Mouse (Mus musculus) ES-E14 (cell line): ENCODE measurements around the gene Calm1. TPM values are rescaled to one million over a fixed set of nuclear protein-coding genes. Genes with fewer than 3 reads are reported as not detected.

ENCODE experiments used
- DNase-seq: peaks from one replicate; pipeline ENCODE4 v3.0.0-alpha.2; 2013; ENCODE audit warnings: low read depth, low spot score
- H3K27ac ChIP-seq: 2 replicates; pipeline ENCODE4 v1.5.1; 2012; ENCODE audit warnings: low read depth, mild to moderate bottlenecking, low read length, moderate library complexity, mixed read lengths; ENCODE audit not compliant: poor library complexity, insufficient read depth, severe bottlenecking
- H3K36me3 ChIP-seq: 2 replicates; pipeline ENCODE4 v1.6.1; 2012; ENCODE audit warnings: mild to moderate bottlenecking, low read length, moderate library complexity, mixed read lengths; ENCODE audit not compliant: control insufficient read depth, poor library complexity, insufficient read depth, severe bottlenecking
- H3K4me1 ChIP-seq, 2 experiments: fragments of 150-350 bp in 1 of 2; sonication (generic) in 1 of 2; 2 replicates each; pipeline ENCODE4 v1.6.1; 2012; ENCODE audit warnings: low read length in 2 of 2, mild to moderate bottlenecking in 1 of 2, mixed read lengths in 1 of 2; ENCODE audit not compliant: control insufficient read depth in 2 of 2, insufficient read depth in 2 of 2, poor library complexity in 1 of 2
- H3K4me3 ChIP-seq, 2 experiments: fragments of 150-350 bp in 1 of 2; sonication (generic) in 1 of 2; 2 replicates each; pipeline ENCODE4 v1.5.1; 2012; ENCODE audit warnings: low read length in 2 of 2, low read depth in 1 of 2, mild to moderate bottlenecking in 1 of 2, mixed read lengths in 1 of 2; ENCODE audit not compliant: insufficient read depth in 1 of 2, poor library complexity in 1 of 2, severe bottlenecking in 1 of 2
- H3K9ac ChIP-seq: 2 replicates; pipeline ENCODE4 v1.6.1; 2012; ENCODE audit warnings: low read depth, mild to moderate bottlenecking, low read length, mixed read lengths; ENCODE audit not compliant: poor library complexity, insufficient read depth, severe bottlenecking
- H3K9me3 ChIP-seq: fragments of 150-350 bp; sonication (generic); 2 replicates; pipeline ENCODE4 v1.6.1; 2012; ENCODE audit warnings: low read depth, mild to moderate bottlenecking, low read length; ENCODE audit not compliant: control insufficient read depth, insufficient read depth
- CHD2 ChIP-seq: IDR thresholded peaks from 2 replicates; pipeline ENCODE4 v1.6.1; 2014; ENCODE audit warnings: mild to moderate bottlenecking, low read depth, low read length, inconsistent platforms
- HCFC1 ChIP-seq: IDR thresholded peaks from 2 replicates; pipeline ENCODE4 v1.6.1; 2012; ENCODE audit warnings: low read length, inconsistent platforms, borderline replicate concordance; ENCODE audit not compliant: insufficient read depth
- MAFK ChIP-seq: IDR thresholded peaks from 2 replicates; pipeline ENCODE4 v1.6.1; 2014; ENCODE audit warnings: mild to moderate bottlenecking, low read depth, low read length, inconsistent platforms; ENCODE audit not compliant: insufficient read depth
- ZC3H11A ChIP-seq: IDR thresholded peaks from 2 replicates; pipeline ENCODE4 v1.6.1; 2012; ENCODE audit warnings: low read depth, mild to moderate bottlenecking, inconsistent platforms, low read length, borderline replicate concordance
- ZNF384 ChIP-seq: IDR thresholded peaks from 2 replicates; pipeline ENCODE4 v1.6.1; 2012; ENCODE audit warnings: low read depth, low read length, inconsistent platforms
- in situ Hi-C, 2 experiments: fragments of 600-800 bp; cut with MboI; formaldehyde crosslinking; loops; one replicate each; pipeline ENCODE4 v1.15.1; 2025; ENCODE audit warnings: low sequenced_read_pairs in 2 of 2, inconsistent platforms in 1 of 2; ENCODE audit not compliant: unreplicated experiment in 2 of 2
- total RNA-seq: library from RNA; depleted of rRNA; stranded (reverse); fragments of 300-350 nt; gene quantifications from 2 replicates; pipeline ENCODE4 v1.2.3, GENCODE M21; 2012

The Calm1 gene
- total RNA-seq, 1 experiment = 537 TPM

DNA sequence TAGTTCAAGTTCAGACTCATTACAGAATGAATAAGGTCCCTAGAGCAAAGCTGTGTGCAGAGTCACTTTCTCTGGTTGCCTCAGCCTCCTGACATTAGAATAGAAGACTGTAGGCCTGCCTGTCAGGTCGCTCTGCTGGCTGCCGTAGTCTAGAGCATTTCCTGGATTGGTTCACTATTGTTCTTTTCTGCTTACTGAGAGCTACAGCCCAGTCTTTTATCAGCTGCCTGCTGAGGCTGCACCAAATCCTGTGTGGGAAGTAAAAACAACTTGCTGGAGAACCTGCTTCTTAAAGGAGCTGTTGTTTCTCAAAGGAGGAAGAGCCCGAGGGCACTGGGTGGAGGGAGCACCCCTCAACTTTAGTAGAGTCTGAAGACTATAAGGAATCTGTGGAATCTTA lies 4.5 kb downstream of the Calm1 start:
- Histone ChIP-seq H3K36me3 (peaks cover 40% of the 10 kb centered on the region), H3K9ac (no peak overlapping the region), H3K4me3 (no peak overlapping the region), H3K9me3 (no peaks in the 10 kb centered on the region), H3K27ac (no peak overlapping the region), H3K4me1 (peaks cover 0 to 6% of the 10 kb centered on the region in 2 experiments; a peak in 3 of 4 replicates)
- in situ Hi-C loops = no loop called here
- TF ChIP-seq MAFK (no peak), ZNF384 (no peak), ZC3H11A (no peak), HCFC1 (no peak), CHD2 (no peak)
- DNase-seq = no peak

DNA sequence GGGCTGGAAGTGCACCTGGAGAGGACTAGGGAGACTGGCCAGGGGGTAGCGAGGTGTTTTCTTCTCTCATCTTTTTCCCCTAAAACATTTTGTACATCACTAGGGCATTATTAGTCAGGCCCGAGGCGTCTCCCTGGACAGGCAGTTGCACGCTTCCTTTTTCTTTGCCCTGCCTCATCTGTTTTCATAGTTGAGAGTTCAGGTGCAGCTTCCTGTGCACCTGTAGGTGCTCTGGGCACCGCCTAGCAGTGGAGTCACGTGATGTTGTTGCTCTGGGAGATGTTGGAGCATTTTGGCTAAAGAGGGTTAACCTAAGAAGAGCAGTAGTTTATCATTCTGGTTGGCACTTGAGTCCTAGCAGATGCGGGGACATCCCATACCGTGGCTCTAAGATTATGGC lies 5.9 kb downstream of the Calm1 start:
- no peak overlapping the region for H3K9ac ChIP-seq
- H3K27ac ChIP-seq = no peak overlapping the region
- in situ Hi-C loops = no loop called here
- no peaks in the 10 kb centered on the region for H3K9me3 ChIP-seq
- H3K36me3 ChIP-seq = peaks cover 40% of the 10 kb centered on the region
- peaks cover 0 to 7% of the 10 kb centered on the region in 2 experiments; a peak in 3 of 4 replicates for H3K4me1 ChIP-seq
- no peak overlapping the region for H3K4me3 ChIP-seq
- TF ChIP-seq MAFK = no peak
- no peak for TF ChIP-seq ZC3H11A
- TF ChIP-seq CHD2 = no peak
- no peak for TF ChIP-seq ZNF384
- DNase-seq = no peak

DNA sequence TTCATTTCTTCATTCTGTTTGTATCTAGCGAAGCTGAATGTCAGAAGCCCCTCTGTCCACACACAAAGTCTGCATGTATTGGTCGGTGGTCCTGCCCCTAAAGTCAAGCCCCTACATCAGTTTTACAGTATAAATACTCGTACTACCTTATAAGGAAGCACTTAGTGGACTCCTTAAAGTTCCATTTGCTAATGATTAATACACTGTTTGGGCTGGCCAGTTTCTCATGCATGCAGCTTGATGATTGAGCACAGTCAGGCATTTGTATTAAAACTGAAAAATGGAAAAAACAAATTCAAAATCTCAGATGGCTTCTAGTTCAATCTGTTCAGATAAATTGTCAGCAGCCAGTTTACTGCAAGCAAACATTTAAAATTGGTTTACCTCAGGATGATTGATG lies 7.3 kb downstream of the Calm1 start:
- H3K9me3 ChIP-seq = no peaks in the 10 kb centered on the region
- no peak for DNase-seq
- peaks cover 40% of the 10 kb centered on the region for H3K36me3 ChIP-seq
- H3K4me3 ChIP-seq = no peak overlapping the region
- no peak overlapping the region for H3K9ac ChIP-seq
- no peak overlapping the region for H3K27ac ChIP-seq
- H3K4me1 ChIP-seq = peaks cover 0 to 10% of the 10 kb centered on the region in 2 experiments; a peak in 1 of 4 replicates
- TF ChIP-seq ZC3H11A (no peak), ZNF384 (no peak), CHD2 (no peak), HCFC1 (no peak), MAFK (no peak)
- in situ Hi-C loops = no loop called here

DNA sequence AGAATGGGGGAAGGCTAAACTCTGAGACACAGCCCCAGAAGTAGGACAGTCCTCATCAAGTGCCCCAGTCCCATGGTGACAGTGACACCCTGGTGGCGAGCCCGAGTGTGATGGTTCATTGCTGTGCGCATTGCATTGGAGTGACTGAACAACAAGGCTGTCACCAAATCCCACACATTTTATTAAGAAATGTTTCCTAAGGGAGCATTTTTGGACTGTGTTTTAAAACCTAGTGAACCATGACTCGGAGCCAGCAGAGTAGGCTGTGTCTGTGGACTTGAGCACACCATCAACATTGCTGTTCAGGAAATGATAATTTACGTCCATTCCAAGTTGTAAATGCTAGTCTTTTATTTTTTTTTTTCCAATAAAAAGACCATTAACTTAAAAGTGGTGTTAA lies 7.7 kb downstream of the Calm1 start:
- DNase-seq = no peak
- Histone ChIP-seq H3K4me3 (no peak overlapping the region), H3K36me3 (peaks cover 40% of the 10 kb centered on the region), H3K4me1 (peaks cover 0 to 12% of the 10 kb centered on the region in 2 experiments; a peak in 1 of 4 replicates), H3K27ac (no peak overlapping the region), H3K9me3 (no peaks in the 10 kb centered on the region), H3K9ac (no peak overlapping the region)
- in situ Hi-C loops = no loop called here
- TF ChIP-seq CHD2 (no peak), ZNF384 (no peak)

DNA sequence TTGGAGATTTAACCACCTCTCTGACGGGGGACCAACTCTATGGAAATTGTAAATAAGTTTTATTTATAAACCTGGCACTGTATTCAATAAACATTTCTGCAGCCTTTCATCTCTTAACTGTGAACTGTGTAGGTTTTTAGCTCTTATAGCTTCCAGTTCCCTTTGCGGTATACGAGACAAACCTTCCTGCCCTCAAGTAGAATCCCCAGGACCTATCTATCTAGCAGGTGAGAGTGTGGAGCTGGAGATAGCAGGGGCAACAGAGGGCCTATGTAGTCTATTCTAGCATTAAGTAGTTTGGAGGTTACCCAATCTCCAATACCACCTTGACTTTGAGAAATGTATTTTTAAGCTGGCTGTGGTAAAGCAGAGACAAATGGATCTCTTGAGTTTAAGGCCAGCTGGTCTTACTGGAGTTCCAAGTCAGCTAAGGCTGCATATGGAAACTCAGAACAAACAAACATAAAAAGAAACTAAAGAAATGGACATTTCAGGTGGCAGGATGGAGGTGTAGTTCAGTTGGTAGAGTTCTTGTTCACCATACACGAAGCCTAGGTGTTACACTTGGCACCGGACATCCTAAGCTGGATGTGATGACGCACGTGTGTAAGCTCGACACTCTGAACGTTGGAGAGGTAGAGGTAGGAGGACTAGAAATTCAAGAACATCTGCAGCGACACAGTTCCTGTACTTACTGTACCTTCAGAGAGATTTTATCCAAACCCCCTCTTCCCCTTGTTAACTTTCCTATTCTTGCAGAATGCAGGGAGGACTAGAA lies 10.7 kb downstream of the Calm1 start:
- Histone ChIP-seq H3K4me3 (no peak overlapping the region), H3K9me3 (no peaks in the 10 kb centered on the region), H3K4me1 (peaks cover 0 to 10% of the 10 kb centered on the region in 2 experiments; a peak in 1 of 4 replicates), H3K36me3 (peaks cover 23% of the 10 kb centered on the region), H3K27ac (no peak overlapping the region), H3K9ac (no peak overlapping the region)
- TF ChIP-seq HCFC1 (no peak), ZC3H11A (no peak), CHD2 (no peak), ZNF384 (no peak)
- in situ Hi-C loops = no loop called here
- no peak for DNase-seq
